Mouse (Mus musculus) forebrain, embryonic 14.5 days (tissue): ENCODE results near the gene Rasgef1b. TPM values are rescaled to one million over a fixed set of nuclear protein-coding genes. Genes with fewer than 3 reads are reported as not detected.
A peak's percentile ranks its signal among the peaks of the same experiment; 100 is the strongest.

Experiments
- ATAC-seq: fragments of 200-750 bp; cut with Nextera tagmentation; 2 replicates; pipeline ENCODE4 v1.8.0; 2017; ENCODE audit warnings: mild to moderate bottlenecking, moderate library complexity
- DNase-seq: peaks from one replicate; pipeline ENCODE4 v3.0.0-alpha.2; 2015; ENCODE audit warnings: low spot score
- H3K27ac ChIP-seq: fragments of 300-500 bp; sonication (generic); 2 replicates; pipeline ENCODE4 v1.5.1; 2014; ENCODE audit warnings: low read depth, mild to moderate bottlenecking, control low read depth, low read length, moderate library complexity
- H3K27me3 ChIP-seq: fragments of 300-500 bp; sonication (generic); replicated peaks from 2 replicates; pipeline ENCODE4 v1.6.1; 2014; ENCODE audit warnings: low read length, control low read depth, mixed read lengths; ENCODE audit not compliant: control insufficient read depth, insufficient read depth
- H3K36me3 ChIP-seq: fragments of 300-500 bp; sonication (generic); 2 replicates; pipeline ENCODE4 v1.6.1; 2014; ENCODE audit warnings: low read length, control low read depth; ENCODE audit not compliant: control insufficient read depth, insufficient read depth
- H3K4me1 ChIP-seq: fragments of 300-500 bp; sonication (generic); 2 replicates; pipeline ENCODE4 v1.6.1; 2014; ENCODE audit warnings: antibody characterized with exemption, low read length, control low read depth; ENCODE audit not compliant: control insufficient read depth, insufficient read depth
- H3K4me2 ChIP-seq: fragments of 300-500 bp; sonication (generic); 2 replicates; pipeline ENCODE4 v1.6.1; 2014; ENCODE audit warnings: mild to moderate bottlenecking, control low read depth, low read length
- H3K4me3 ChIP-seq: fragments of 300-500 bp; sonication (generic); 2 replicates; pipeline ENCODE4 v1.5.1; 2014; ENCODE audit warnings: low read depth, low read length, control low read depth
- H3K9ac ChIP-seq: fragments of 300-500 bp; sonication (generic); 2 replicates; pipeline ENCODE4 v1.6.1; 2014; ENCODE audit warnings: mild to moderate bottlenecking, low read length, control low read depth, moderate library complexity
- H3K9me3 ChIP-seq: fragments of 300-500 bp; sonication (generic); replicated peaks from 2 replicates; pipeline ENCODE4 v1.6.1; 2016; ENCODE audit warnings: low read length, control low read depth, mixed read lengths; ENCODE audit not compliant: control insufficient read depth
- WGBS: fragments of 180-500 bp; shearing (Covaris S2); extraction: QIAGEN DNeasy Blood & Tissue Kit; methylation state at CpG from one replicate; pipeline ENCODE4 v1.1.7; 2014; 5-methylcytosine and 5-hydroxymethylcytosine counted together
- polyA plus RNA-seq: library from polyadenylated mRNA; unstranded; fragments of >200 nt; fragmentation: Nextera tagmentation; extraction: Ambion mirVana; gene quantifications from 2 replicates; pipeline ENCODE4 v1.2.1, GENCODE M21; 2014

Gene Rasgef1b
- polyA plus RNA-seq, 1 experiment from 2014 or later: 97.5 TPM

DNA sequence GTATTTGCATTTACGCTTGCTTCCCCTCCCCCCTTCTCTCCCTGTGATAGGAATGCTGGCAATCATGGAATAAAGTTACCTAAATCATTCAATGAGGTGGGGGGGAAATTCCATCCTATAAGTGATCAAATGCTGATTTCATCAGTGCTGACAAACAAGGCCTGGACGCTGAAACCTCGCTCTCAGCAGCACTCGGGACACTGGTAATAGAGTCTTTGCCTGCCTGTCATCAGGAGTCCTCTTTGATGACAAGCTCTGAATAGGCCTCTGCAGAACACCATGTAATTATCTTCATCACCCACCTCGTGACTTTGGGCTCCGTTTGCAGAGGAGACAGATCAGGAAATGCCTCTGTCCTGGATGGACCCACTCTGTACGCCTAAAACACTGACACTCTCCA is 326.6 kb downstream of the Rasgef1b start:
- DNase-seq: peak; percentile 56
- Histone ChIP-seq H3K4me3 (no peak overlapping the region), H3K4me2 (peak overlapping the region; percentile 13; the same call in 1 of the 2 replicates), H3K36me3 (no peaks in the 10 kb centered on the region), H3K27ac (0 out of 2 replicates have a peak overlapping the region, but pooled peaks have one; percentile 44), H3K9ac (no peak overlapping the region), H3K9me3 (no peaks in the 10 kb centered on the region), H3K27me3 (no peaks in the 10 kb centered on the region), H3K4me1 (peaks cover 24% of the 10 kb centered on the region)
- ATAC-seq: peak; percentile 74
- 13% methylated on average over 7 of the region's 7 CpGs for WGBS

DNA sequence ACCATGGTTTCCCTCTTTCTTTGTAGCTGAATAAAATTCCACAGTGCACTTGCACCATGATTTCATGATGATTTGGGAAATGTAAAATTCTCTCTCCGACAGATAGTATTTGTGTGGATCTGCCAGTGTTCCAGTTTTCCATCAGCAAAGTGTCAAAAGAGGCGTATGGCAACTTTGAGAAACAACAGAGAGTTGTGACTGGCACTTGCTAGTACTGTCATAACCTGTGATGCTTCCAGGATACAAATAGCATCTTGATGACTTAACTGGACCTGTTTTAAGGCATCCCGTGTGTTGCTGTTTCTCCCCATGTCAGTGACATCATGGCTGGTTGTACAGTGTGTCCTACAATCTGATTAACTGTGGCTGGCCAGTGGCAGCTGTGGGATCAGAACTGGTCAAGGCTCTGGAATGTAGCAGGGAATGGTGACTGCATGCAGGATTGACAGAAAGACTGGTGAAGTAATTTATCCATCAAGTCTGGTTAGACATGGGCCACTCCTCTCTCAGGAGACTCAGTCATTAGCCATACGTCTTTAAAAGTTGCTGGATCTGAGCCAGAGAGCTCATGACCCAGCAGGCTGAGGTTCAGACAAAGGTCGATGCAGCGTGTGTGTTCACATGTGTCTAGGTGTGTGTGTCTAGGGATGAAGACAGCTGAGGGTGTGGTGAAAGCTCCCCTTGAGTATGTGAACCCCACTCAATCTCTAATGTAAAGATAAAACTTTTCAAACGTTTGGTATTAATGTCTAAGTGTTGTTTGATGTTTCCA is 328.8 kb downstream of the Rasgef1b start:
- no peak overlapping the region for H3K4me2 ChIP-seq
- DNase-seq: no peak
- WGBS: 63% methylated on average over 7 of the region's 7 CpGs
- no peak overlapping the region for H3K9ac ChIP-seq
- H3K4me1 ChIP-seq: peaks cover 20% of the 10 kb centered on the region
- no peaks in the 10 kb centered on the region for H3K36me3 ChIP-seq
- H3K4me3 ChIP-seq: no peak overlapping the region
- no peak overlapping the region for H3K27ac ChIP-seq
- H3K27me3 ChIP-seq: no peaks in the 10 kb centered on the region
- no peaks in the 10 kb centered on the region for H3K9me3 ChIP-seq
- no peak for ATAC-seq

DNA sequence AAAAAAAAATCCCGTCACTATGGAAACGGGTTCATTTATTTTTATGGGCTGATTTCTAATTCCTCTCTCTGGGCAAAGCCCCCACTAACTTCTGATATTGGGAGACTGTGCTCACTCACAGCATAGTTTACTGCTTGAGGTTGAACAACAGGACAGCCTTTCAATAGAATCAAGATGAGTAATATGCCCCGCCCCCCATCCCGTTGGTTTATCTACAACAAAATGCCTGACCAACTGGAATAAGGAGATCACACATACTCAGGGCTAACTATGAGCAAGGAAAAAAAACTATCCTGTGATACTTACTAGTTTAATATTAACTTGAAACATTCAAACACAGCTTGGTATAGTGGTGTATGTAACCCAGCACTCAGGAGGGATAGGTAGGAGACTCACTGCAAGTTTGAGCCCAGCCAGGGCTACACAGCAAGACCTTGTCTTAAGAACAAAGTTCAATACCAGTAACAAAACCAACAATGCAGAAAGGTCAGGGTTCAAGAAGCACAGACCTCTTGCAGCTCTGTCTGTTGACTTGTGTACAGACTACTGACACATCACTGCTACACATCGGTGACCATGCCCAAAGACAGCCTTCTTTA is 330.3 kb downstream of the Rasgef1b start:
- WGBS: 80% methylated on average over 5 of the region's 5 CpGs
- peaks cover 20% of the 10 kb centered on the region for H3K4me1 ChIP-seq
- ATAC-seq (no peak), DNase-seq (no peak)
- H3K4me2 ChIP-seq: no peak overlapping the region
- H3K27me3 ChIP-seq: 0 out of 2 replicates have a peak, but pooled peaks cover under 1% of the 10 kb centered on the region
- no peak overlapping the region for H3K9ac ChIP-seq
- no peak overlapping the region for H3K27ac ChIP-seq
- no peaks in the 10 kb centered on the region for H3K36me3 ChIP-seq
- H3K4me3 ChIP-seq: no peak overlapping the region
- no peaks in the 10 kb centered on the region for H3K9me3 ChIP-seq

DNA sequence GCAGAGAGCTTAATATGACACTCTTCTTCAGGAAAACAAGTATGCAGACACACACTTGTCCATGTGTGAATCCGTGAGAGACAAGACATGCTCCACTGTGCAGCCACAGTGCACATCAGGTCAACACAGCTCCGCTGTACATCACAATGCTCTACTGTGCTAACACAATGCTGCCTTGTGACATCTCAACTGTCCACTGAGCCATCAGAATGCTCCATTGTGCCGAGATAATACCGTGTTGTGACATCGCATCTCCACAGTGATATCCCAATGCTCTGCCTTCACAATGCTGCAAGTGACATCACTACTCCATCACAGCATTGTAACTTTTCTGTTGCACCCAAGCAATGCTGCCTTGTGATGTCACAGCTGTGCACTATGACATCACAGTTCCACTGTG is 334.3 kb downstream of the Rasgef1b start:
- Histone ChIP-seq H3K4me1 (peaks cover 7% of the 10 kb centered on the region), H3K27me3 (0 out of 2 replicates have a peak, but pooled peaks cover 3% of the 10 kb centered on the region), H3K9me3 (no peaks in the 10 kb centered on the region), H3K9ac (no peak overlapping the region), H3K27ac (no peak overlapping the region), H3K4me3 (no peak overlapping the region), H3K36me3 (no peaks in the 10 kb centered on the region), H3K4me2 (no peak overlapping the region)
- 93% methylated on average over 5 of the region's 5 CpGs for WGBS
- DNase-seq (no peak), ATAC-seq (no peak)

DNA sequence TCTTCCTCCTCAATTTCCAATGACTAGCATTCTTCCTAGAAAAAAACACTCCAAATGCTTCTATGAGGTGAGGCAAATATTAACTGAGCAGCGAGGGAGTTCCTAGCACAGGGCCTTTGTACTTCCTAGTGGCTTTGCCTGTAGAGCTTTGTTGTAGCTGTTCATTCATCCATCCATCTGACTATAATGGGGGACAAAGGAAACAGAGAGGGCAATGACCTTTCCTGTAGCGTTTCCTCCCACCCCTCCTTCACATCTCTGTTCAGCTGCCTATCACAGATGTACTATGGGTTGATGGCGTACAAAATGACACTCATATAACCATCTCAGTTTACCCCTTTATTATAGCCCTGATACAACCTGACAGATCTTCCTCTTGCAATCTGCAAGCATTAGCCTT is 337.3 kb downstream of the Rasgef1b start:
- H3K4me3 ChIP-seq: no peak overlapping the region
- 7% methylated on average over 3 of the region's 3 CpGs for WGBS
- H3K9me3 ChIP-seq: no peaks in the 10 kb centered on the region
- DNase-seq (no peak), ATAC-seq (0 out of 2 replicates have a peak, but pooled peaks have one; percentile 52)
- no peaks in the 10 kb centered on the region for H3K36me3 ChIP-seq
- no peak overlapping the region for H3K9ac ChIP-seq
- no peak overlapping the region for H3K27ac ChIP-seq
- H3K4me2 ChIP-seq: no peak overlapping the region
- H3K27me3 ChIP-seq: 0 out of 2 replicates have a peak, but pooled peaks cover 3% of the 10 kb centered on the region
- H3K4me1 ChIP-seq: peaks cover 3% of the 10 kb centered on the region; the same call in 1 of the 2 replicates

DNA sequence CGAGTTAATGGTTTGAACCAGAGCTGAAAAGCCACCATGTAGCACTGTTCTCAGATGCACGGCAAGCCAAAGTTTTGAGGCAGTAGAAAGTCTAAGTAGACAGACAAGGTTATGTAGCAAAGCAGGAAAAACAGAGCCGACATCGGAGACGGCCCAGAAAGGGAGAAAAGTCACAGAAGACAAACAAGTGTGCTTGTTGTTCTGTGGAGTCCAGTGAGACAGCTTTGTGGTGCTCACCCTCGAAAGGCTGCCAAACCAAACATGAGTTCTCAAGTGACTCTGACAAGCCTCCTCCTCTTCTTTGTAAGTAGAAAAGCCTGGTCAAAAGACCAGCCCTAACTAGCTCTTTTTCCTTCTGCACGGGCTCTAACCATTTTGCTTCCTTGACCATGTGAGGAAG is 338.1 kb downstream of the Rasgef1b start:
- H3K27me3 ChIP-seq: 0 out of 2 replicates have a peak, but pooled peaks cover 3% of the 10 kb centered on the region
- no peak overlapping the region for H3K9ac ChIP-seq
- no peak for ATAC-seq
- H3K27ac ChIP-seq: no peak overlapping the region
- no peaks in the 10 kb centered on the region for H3K36me3 ChIP-seq
- DNase-seq: no peak
- WGBS: 42% methylated on average over 7 of the region's 7 CpGs
- H3K4me1 ChIP-seq: peaks cover 9% of the 10 kb centered on the region; the same call in 1 of the 2 replicates
- H3K9me3 ChIP-seq: no peaks in the 10 kb centered on the region
- no peak overlapping the region for H3K4me3 ChIP-seq
- H3K4me2 ChIP-seq: no peak overlapping the region

DNA sequence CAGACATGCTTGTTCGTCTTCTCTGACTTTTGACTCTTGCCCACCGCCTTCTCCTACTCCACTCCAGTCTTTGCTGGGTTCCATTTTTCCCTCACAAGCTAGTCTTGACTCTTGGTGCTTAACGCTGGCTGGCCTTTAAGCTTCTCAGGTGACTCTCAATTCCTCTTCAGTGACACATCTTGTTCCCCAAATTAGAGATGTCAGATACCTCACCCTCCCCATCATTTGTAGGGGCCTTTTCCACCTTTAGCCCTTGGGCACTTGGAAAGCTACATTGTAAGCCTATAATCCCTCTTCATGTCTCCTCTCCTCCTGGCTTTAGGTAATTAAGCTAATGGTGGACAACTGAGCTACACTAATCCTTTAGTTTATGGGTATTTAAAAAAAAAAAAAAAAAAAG is 338.6 kb downstream of the Rasgef1b start:
- Histone ChIP-seq H3K36me3 (no peaks in the 10 kb centered on the region), H3K4me2 (no peak overlapping the region), H3K27ac (no peak overlapping the region), H3K27me3 (0 out of 2 replicates have a peak, but pooled peaks cover 3% of the 10 kb centered on the region), H3K9me3 (no peaks in the 10 kb centered on the region), H3K4me3 (no peak overlapping the region), H3K9ac (no peak overlapping the region), H3K4me1 (peaks cover 10% of the 10 kb centered on the region; the same call in 1 of the 2 replicates)
- WGBS: 69% methylated on average over 3 of the region's 3 CpGs
- no peak for ATAC-seq
- DNase-seq: no peak

DNA sequence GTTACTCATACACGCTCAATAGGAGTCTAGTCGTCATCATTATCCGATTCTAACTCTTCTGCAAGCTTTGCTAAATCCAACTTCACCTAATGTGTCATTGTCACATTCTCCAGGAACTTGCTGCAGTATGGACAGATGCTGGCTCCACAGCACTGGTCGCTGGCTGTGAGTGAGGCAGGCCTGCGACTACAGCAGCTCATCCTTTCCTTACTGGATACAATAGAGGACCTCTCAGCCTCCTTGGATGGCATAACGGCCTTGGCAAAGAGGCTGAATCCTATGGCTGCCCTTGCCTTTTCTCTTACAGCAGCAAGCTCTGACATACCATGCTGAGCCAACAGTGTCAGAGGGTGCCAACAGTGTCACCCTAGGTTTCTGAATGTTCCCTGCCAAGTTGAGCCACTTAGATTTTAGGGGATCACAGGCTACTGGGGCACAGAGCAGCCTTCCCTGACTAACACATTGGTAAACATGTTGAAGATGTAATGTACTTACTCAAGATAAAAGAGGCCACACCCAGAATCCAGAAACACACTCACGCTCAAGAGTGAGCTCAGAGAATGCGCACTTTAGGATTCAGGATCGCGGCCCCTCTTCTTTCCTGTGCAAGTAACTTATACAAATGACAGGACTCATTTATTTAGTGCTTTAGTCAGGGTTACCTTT is 340.1 kb downstream of the Rasgef1b start:
- Histone ChIP-seq H3K27ac (no peak overlapping the region), H3K4me2 (no peak overlapping the region), H3K4me3 (no peak overlapping the region), H3K4me1 (peaks cover 10% of the 10 kb centered on the region; the same call in 1 of the 2 replicates), H3K27me3 (0 out of 2 replicates have a peak, but pooled peaks cover 3% of the 10 kb centered on the region), H3K9me3 (no peaks in the 10 kb centered on the region), H3K36me3 (no peaks in the 10 kb centered on the region), H3K9ac (no peak overlapping the region)
- no peak for DNase-seq
- WGBS: 78% methylated on average over 10 of the region's 10 CpGs
- no peak for ATAC-seq
